Mouse (Mus musculus) testis, postnatal 14 days (tissue): ENCODE measurements around the gene Cxcl16.
"Not testable (repeated sequence)": the region's sequence is repeated elsewhere in the genome, so short reads cannot be mapped to it uniquely, and the experiment has no call there.

Experiments
- DNase-seq: peaks from one replicate; pipeline ENCODE4 v3.0.0; 2021; ENCODE audit warnings: low spot score

Cxcl16 gene

GRCm38 (mm10) chr11:70453261-70454044 lies 6.3 kb downstream of the Cxcl16 start:
- no peak for DNase-seq

GRCm38 (mm10) chr11:70451797-70452498 lies 7.8 kb downstream of the Cxcl16 start, which contains the start of gene Med11:
Gene Med11, plus strand, starts transcription at chr11:70451919.
- peak; percentile 93 for DNase-seq

- DNase-seq, result no peak
Measured at GRCm38 (mm10) chr11:70450926-70451325, 8.9 kb downstream of the Cxcl16 start.

- DNase-seq, result no peak
Measured at GRCm38 (mm10) chr11:70447373-70447772, 12.4 kb downstream of the Cxcl16 start.

- DNase-seq, result no peak
Measured at GRCm38 (mm10) chr11:70446756-70447155, 13.0 kb downstream of the Cxcl16 start.

GRCm38 (mm10) chr11:70444667-70445066 lies 15.1 kb downstream of the Cxcl16 start:
- DNase-seq, result no peak

GRCm38 (mm10) chr11:70443964-70444363 lies 15.8 kb downstream of the Cxcl16 start:
- no peak for DNase-seq

GRCm38 (mm10) chr11:70441882-70442281 lies 17.9 kb downstream of the Cxcl16 start:
- no peak for DNase-seq

- DNase-seq, result no peak
Measured at GRCm38 (mm10) chr11:70440637-70441036, 19.1 kb downstream of the Cxcl16 start.

- no peak for DNase-seq
Measured at GRCm38 (mm10) chr11:70438728-70439374, 20.9 kb downstream of the Cxcl16 start.

GRCm38 (mm10) chr11:70437426-70437825 lies 22.4 kb downstream of the Cxcl16 start:
- DNase-seq, result no peak

GRCm38 (mm10) chr11:70435476-70435875 lies 24.3 kb downstream of the Cxcl16 start:
- DNase-seq, result no peak

- no peak for DNase-seq
Measured at GRCm38 (mm10) chr11:70433951-70434350, 25.8 kb downstream of the Cxcl16 start.

- no peak for DNase-seq
Measured at GRCm38 (mm10) chr11:70433569-70433943, 26.2 kb downstream of the Cxcl16 start.

- peak; percentile 53 for DNase-seq
Measured at GRCm38 (mm10) chr11:70432895-70433568, 26.8 kb downstream of the Cxcl16 start.

GRCm38 (mm10) chr11:70432048-70432894 lies 27.5 kb downstream of the Cxcl16 start, which contains the start of gene Arrb2:
Gene Arrb2, plus strand, starts transcription at chr11:70432635.
- peak; percentile 96 for DNase-seq

GRCm38 (mm10) chr11:70431574-70431973 lies 28.2 kb downstream of the Cxcl16 start:
- DNase-seq, result no peak

GRCm38 (mm10) chr11:70426598-70426997 lies 33.2 kb downstream of the Cxcl16 start:
- DNase-seq, result not testable (repeated sequence)

GRCm38 (mm10) chr11:70419486-70419885 lies 40.3 kb downstream of the Cxcl16 start:
- no peak for DNase-seq

GRCm38 (mm10) chr11:70418199-70418598 lies 41.6 kb downstream of the Cxcl16 start:
- DNase-seq, result no peak

- DNase-seq, result peak; percentile 63
Measured at GRCm38 (mm10) chr11:70413961-70414360, 45.8 kb downstream of the Cxcl16 start.
